Mouse (Mus musculus) megakaryocyte-erythroid progenitor cell, adult 5-6 weeks (primary cell): ENCODE data around the gene Ccdc172. TPM values are rescaled to one million over a fixed set of nuclear protein-coding genes. Genes with fewer than 3 reads are reported as not detected.

ENCODE experiments used
- ATAC-seq: replicated peaks from 2 replicates; pipeline ENCODE4 v1.8.0; 2016; ENCODE audit warnings: mild to moderate bottlenecking, inconsistent platforms; ENCODE audit not compliant: severe bottlenecking, poor library complexity, low FRiP score, low TSS enrichment
- total RNA-seq, 2 experiments: library from RNA; stranded (forward) in 1 of 2; stranded (reverse) in 1 of 2; fragments of 200-1000, 215-1000 nt in 1 of 2; fragments of >200 nt in 1 of 2; fragmentation: Nextera tagmentation in 1 of 2; gene quantifications; 2 replicates each; pipeline ENCODE4 v1.2.3; 2014 to 2017

Gene Ccdc172
- total RNA-seq, 2 experiments from 2014 or later: not detected

DNA sequence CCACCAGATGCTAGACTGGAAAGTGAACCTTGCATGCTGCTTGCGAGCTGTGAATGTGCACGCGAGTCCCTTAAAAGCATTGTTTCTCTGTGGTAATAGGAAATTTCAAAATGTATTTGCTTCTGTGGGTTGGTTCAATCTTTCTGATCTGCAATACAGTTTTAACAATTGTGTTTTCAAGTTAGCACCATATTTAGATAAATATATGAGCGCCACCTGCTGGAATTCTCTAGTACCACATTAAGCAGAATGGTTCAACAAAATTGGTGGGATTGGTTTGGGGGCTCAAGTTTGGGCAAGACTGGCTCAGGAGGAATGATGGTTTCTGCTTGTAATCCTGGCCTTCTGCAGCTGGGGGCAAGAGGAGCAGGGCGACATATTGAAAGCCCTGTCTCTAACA, 46.6 kb downstream of the Ccdc172 start:
- no peak for ATAC-seq

DNA sequence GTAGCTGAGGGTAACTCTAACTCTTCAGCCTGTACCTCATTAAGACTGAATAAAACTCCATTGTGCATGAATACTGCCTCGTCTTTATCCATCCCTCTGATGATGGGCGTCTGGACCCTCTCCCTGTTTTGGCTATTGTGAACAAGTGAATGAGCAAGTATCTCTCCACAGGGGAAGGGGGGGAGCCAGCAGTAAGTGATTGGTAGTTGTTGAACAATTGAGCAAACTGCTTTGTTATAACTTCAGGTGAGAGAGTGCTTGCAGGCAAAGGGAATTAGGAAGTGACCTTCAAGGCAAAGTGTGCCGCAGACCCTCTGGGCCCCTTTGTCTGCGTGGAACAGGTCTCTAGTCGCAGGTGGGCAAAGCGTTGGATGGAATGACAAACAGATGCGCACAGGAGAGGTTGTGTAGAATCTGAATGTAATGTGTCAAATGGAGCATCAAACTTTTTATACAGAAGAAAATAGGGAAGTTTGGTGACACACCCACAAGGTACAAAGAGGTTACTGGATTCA, 50.6 kb downstream of the Ccdc172 start:
- ATAC-seq: no peak

DNA sequence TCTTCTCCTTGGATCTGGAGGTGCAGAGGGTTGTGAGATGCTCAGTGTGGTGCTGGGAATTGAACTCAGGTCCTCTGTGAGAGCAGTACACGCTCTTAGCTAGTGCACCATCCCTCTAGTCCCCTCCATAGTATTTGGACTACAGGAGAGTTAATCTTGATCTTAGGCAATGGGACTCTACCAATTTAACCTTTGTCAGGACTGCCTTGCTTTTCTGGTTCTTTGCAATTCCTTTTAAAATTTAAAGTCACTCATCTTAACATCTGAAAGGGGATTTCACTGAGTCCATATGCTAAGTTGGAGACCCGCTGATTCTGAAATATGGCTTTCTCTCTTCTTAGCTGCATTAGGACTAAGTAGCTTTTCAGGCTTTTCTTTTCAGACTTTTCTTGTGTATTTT, 59.8 kb downstream of the Ccdc172 start:
- no peak for ATAC-seq

DNA sequence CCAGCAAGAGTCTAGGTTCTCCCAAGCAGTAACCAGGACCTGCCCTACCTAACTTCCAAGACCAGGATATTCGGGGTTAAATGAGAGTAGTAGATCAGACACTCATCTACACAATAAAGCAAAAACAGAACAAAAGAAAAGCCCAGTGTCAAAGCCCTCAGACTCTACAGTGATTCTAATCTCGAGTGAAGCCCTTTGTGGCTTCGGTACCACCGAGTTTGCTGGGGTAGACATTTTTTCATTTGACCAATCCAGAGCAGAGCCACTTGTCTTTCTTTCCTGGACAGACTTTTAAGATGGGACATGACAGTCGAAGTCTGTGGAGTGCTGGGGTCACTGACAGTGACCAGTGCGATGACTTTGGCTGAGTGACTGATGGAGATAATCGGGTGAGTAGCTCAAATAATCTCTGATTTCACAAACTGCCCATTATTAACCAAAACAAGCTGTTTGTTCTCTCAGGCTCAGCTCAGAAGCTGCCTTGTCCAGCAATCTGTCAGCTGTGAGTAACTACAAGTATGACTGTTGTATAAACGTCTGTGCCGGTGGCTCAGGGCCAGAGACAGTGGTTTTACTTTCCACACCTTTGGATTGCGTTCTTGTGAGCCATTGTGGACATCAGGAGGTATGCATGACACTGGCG, 60.8 kb downstream of the Ccdc172 start:
- no peak for ATAC-seq

DNA sequence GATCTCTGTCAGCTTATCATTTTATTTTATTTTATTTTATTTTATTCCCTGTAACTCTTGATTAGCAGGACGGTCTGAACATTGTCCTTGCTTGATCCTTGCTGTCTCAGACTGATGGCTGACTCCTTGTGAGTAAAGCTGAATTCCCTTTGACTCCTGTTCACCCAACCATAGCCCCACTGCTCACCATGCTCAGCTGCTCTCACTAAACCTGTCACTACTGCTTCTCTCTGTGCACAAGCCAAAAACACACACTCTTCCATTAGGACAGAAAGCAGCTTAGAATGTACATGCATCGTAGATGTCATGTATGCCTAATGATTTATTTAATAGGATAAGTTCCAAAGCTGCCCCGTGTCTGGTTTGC, 61.3 kb downstream of the Ccdc172 start:
- ATAC-seq: no peak

DNA sequence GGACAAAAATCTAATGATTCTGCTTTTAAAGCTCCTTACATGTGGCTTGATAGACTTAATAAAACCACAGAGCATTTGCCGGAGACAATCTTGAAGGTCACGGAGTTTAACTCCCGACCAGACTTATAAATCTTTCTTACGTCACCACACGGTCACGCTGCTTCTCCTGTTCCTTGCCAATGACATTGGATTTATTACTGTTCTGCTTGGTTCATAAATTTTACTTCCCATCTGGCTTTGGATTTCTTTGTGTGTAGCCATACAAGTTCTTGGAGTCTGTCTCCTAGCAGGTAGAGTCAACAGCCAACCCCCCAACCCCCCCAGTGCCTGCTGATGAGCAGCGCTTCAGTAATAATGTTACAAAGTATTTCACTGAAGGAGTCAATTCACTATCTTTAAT, 70.2 kb downstream of the Ccdc172 start:
- ATAC-seq: no peak

DNA sequence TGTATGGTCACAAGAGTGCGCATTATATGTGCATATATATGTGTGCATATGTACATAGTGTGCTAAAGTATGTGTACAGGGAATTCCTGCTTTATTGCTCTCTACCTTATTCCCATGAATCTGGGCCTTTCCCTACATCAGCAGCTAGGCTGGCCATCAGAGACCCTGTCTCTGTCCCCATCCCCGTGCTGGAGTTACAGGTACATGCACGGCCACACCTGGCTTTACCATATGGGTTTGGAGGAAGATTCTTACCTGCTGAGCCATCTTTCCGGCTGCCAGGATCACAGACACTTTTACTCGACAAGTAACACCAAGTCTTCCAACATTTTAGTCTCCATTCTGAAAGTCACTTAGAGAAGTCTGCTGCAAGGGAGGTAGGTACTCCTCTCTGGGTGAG, 71.2 kb downstream of the Ccdc172 start:
- ATAC-seq: no peak

DNA sequence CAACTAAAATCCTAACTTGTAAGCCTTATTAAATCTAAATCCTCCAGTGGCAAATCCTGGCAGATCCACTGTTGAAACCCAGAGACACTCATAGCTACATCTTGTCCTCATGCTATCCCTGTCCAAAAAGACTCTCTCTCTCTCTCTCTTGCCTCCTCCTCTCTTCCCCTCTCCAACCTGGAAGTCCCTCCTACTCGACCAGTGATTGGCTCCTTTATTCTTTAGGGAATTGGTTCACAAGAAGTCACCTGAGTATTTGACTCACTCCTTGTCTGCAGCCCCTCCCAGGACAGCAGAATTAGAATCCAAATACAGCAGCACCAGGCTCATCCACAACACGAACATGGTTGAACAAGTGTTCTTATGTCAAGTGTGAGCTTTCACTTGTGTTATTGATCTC, 74.3 kb downstream of the Ccdc172 start:
- no peak for ATAC-seq

DNA sequence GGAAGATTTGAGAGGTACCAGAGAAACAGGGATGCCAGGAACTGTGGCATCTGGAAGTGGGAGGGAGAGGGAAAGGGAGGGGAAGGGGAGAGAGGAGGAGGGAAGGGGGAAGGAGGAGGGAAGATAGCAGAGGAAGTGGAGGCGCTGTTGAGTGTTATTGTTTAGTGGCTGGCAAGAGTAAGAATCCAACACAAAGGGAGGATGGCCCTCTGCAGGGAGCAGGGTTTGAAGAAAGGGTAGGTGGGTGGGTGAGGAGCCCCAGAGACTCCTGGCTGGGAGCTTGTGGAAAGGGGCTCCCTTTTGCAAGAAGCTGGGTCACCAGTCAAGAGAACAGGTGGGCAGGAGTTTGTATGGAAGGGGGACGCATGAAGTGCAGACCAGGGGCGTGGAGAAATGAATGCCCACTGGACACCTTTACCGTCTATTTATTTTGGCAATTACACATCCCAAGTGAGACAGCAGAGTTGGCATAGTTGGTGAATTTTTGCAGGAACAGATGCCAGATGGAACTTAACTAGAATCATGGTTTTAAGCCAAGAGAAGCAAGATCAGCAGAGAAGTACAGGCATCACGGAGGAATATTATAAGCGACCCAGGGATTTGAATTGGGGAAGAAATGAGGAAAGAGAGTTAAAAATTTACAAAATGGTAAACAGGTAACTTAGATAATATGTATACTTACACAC, 78.6 kb downstream of the Ccdc172 start:
- no peak for ATAC-seq

DNA sequence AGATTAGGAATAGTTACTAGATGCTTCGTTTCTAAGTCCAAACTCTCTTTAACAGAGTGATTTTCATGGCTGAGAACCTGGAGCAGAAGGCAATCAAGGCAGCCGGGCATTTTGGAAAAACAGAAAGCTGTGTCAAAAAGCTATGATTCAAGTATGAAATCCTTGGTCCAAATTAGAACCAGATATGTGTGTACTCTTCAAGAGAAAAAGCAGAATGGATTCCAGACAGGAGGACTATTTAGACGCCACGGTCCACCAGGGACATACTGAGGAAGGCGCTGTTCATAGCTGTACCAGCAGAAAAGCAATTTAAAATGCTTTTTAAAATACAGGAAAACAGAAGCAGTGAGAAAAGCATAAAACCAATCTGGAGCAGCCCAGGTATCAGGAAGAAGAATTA, 88.6 kb downstream of the Ccdc172 start:
- no peak for ATAC-seq

Other genes starting within 250 kb of the Ccdc172 start
- 1.2 and 3.2 TPM in 2 replicates for gene Gfra1, start 56.1 kb upstream of the Ccdc172 start, total RNA-seq (2014; fragmentation: Nextera tagmentation)
- gene Gfra1, start 56.1 kb upstream of the Ccdc172 start, total RNA-seq (2017): not detected in 2 replicates
- gene Pnlip, start 140.5 kb downstream of the Ccdc172 start, total RNA-seq (2014; fragmentation: Nextera tagmentation): not detected in 2 replicates
- not detected in 2 replicates for gene Pnlip, start 140.5 kb downstream of the Ccdc172 start, total RNA-seq (2017)
- gene Pnliprp1, start 216.9 kb downstream of the Ccdc172 start, total RNA-seq (2014; fragmentation: Nextera tagmentation): not detected in 2 replicates
- not detected in 2 replicates for gene Pnliprp1, start 216.9 kb downstream of the Ccdc172 start, total RNA-seq (2017)
- not detected in 2 replicates for gene Pnliprp2, start 247.7 kb downstream of the Ccdc172 start, total RNA-seq (2014; fragmentation: Nextera tagmentation)
- not detected in 2 replicates for gene Pnliprp2, start 247.7 kb downstream of the Ccdc172 start, total RNA-seq (2017)